Mouse (Mus musculus) ES-E14 (cell line): ENCODE measurements at regions not wholly inside any gene's neighbourhood (a gene's known extent, or its start where the extent isn't known, plus 50 kb on each side); places are given as distances from the start of the nearest gene placed in this dataset.

Experiments
- HCFC1 ChIP-seq: IDR thresholded peaks from 2 replicates; pipeline ENCODE4 v1.6.1; 2012; ENCODE audit warnings: low read length, inconsistent platforms, borderline replicate concordance; ENCODE audit not compliant: insufficient read depth
- MAFK ChIP-seq: IDR thresholded peaks from 2 replicates; pipeline ENCODE4 v1.6.1; 2014; ENCODE audit warnings: mild to moderate bottlenecking, low read depth, low read length, inconsistent platforms; ENCODE audit not compliant: insufficient read depth
- ZC3H11A ChIP-seq: IDR thresholded peaks from 2 replicates; pipeline ENCODE4 v1.6.1; 2012; ENCODE audit warnings: low read depth, mild to moderate bottlenecking, inconsistent platforms, low read length, borderline replicate concordance

DNA sequence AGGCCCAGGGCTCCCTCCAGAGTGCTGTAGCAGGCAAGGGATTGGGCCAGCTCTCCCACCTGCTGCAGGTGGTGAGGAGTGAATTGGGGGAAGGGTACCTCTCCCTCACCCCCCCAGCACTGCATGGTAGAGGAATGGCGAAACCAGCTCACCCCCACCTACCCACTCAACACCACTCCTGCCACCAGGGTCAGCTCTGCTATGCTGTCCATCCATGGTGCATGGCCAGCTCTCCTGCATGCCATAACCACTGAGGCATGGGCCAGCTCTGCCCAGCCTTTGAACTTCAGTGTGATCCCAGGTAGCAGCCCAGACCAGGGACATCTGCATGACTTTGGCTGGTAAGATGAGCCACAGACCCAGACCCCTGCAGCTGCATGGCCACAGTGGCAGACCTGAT lies 168.5 kb upstream of the Sesn3 start:
- TF ChIP-seq MAFK, result no peak
- no peak for TF ChIP-seq HCFC1
- no peak for TF ChIP-seq ZC3H11A
